Mouse (Mus musculus): ENCODE results near the gene Smad6. TPM values are rescaled to one million over a fixed set of nuclear protein-coding genes. Genes with fewer than 3 reads are reported as not detected.

The Smad6 gene
- polyA plus RNA-seq, 1 experiment from 2014 or later: 2.0 TPM

- Histone ChIP-seq H3K27me3 (ENCODE audit: control insufficient read depth, insufficient read depth, low read length) (no peaks in the 10 kb centered on the region), H3K4me2 (ENCODE audit: low read length) (no peak overlapping the region), H3K27ac (replicated peaks; ENCODE audit: low read depth, low read length) (0 out of 2 replicates have a peak overlapping the region, but pooled peaks have one; percentile 3), H3K4me3 (replicated peaks; ENCODE audit: low read depth, low read length) (no peak overlapping the region), H3K9me3 (ENCODE audit: control insufficient read depth, low read length) (no peaks in the 10 kb centered on the region), H3K36me3 (ENCODE audit: control insufficient read depth, insufficient read depth, low read length) (no peaks in the 10 kb centered on the region), H3K4me1 (ENCODE audit: control insufficient read depth, insufficient read depth, low read length) (no peaks in the 10 kb centered on the region), H3K9ac (replicated peaks; ENCODE audit: low read length) (no peak overlapping the region)
- WGBS: 79% methylated on average over 14 of the region's 14 CpGs
- peak; percentile 32 for DNase-seq
- ATAC-seq (ENCODE audit: low FRiP score, low TSS enrichment): no peak
These were observed 54.3 kb downstream of the Smad6 start for GRCm38 (mm10) chr9:63967408-63968172.

DNA sequence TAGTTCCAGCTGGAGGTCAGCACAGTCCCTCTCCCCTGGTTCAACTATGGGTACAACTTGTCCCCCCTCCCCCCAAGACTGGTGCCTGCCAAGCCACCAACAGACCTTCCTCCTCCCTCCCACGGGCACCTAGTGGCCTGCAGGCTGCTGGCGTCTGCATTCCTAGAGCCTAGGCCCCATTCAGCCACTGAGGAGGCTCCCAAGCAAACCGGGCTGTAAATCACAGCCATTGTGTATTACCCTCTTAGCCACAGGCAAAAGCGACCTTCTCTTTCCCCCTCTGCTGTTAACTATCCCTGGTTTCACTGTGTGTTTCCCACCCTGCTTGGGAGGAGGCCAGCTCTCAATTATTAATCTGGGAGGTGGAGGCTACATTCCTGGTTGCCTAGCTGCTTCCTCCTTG, 56.3 kb downstream of the Smad6 start:
- Histone ChIP-seq H3K4me2 (ENCODE audit: low read length) (no peak overlapping the region), H3K9ac (replicated peaks; ENCODE audit: low read length) (no peak overlapping the region), H3K36me3 (ENCODE audit: control insufficient read depth, insufficient read depth, low read length) (no peaks in the 10 kb centered on the region), H3K9me3 (ENCODE audit: control insufficient read depth, low read length) (no peaks in the 10 kb centered on the region), H3K4me1 (ENCODE audit: control insufficient read depth, insufficient read depth, low read length) (peaks cover 3% of the 10 kb centered on the region), H3K27ac (replicated peaks; ENCODE audit: low read depth, low read length) (no peak overlapping the region; the same call in 1 of the 2 replicates), H3K27me3 (ENCODE audit: control insufficient read depth, insufficient read depth, low read length) (no peaks in the 10 kb centered on the region), H3K4me3 (replicated peaks; ENCODE audit: low read depth, low read length) (no peak overlapping the region)
- peak; percentile 37 for DNase-seq
- ATAC-seq (ENCODE audit: low FRiP score, low TSS enrichment): no peak
- WGBS: 19% methylated on average over 4 of the region's 4 CpGs

GRCm38 (mm10) chr9:63961881-63962280, 60.0 kb downstream of the Smad6 start:
- no peaks in the 10 kb centered on the region for H3K9me3 ChIP-seq (ENCODE audit: control insufficient read depth, low read length)
- DNase-seq (no peak), ATAC-seq (ENCODE audit: low FRiP score, low TSS enrichment) (no peak)
- no peaks in the 10 kb centered on the region for H3K27me3 ChIP-seq (ENCODE audit: control insufficient read depth, insufficient read depth, low read length)
- no peak overlapping the region for H3K27ac ChIP-seq (replicated peaks; ENCODE audit: low read depth, low read length)
- H3K4me2 ChIP-seq (ENCODE audit: low read length): no peak overlapping the region
- H3K36me3 ChIP-seq (ENCODE audit: control insufficient read depth, insufficient read depth, low read length): no peaks in the 10 kb centered on the region
- H3K9ac ChIP-seq (replicated peaks; ENCODE audit: low read length): no peak overlapping the region
- peaks cover 24% of the 10 kb centered on the region for H3K4me1 ChIP-seq (ENCODE audit: control insufficient read depth, insufficient read depth, low read length)
- no peak overlapping the region for H3K4me3 ChIP-seq (replicated peaks; ENCODE audit: low read depth, low read length)
- WGBS: 73% methylated on average over 6 of the region's 6 CpGs

GRCm38 (mm10) chr9:63960829-63961185, 61.1 kb downstream of the Smad6 start:
- no peak overlapping the region; the same call in 1 of the 2 replicates for H3K4me2 ChIP-seq (ENCODE audit: low read length)
- H3K9ac ChIP-seq (replicated peaks; ENCODE audit: low read length): 0 out of 2 replicates have a peak overlapping the region, but pooled peaks have one; percentile 26
- no peaks in the 10 kb centered on the region for H3K27me3 ChIP-seq (ENCODE audit: control insufficient read depth, insufficient read depth, low read length)
- H3K9me3 ChIP-seq (ENCODE audit: control insufficient read depth, low read length): no peaks in the 10 kb centered on the region
- ATAC-seq (ENCODE audit: low FRiP score, low TSS enrichment): no peak
- H3K36me3 ChIP-seq (ENCODE audit: control insufficient read depth, insufficient read depth, low read length): no peaks in the 10 kb centered on the region
- H3K27ac ChIP-seq (replicated peaks; ENCODE audit: low read depth, low read length): no peak overlapping the region
- H3K4me1 ChIP-seq (ENCODE audit: control insufficient read depth, insufficient read depth, low read length): peaks cover 24% of the 10 kb centered on the region
- no peak overlapping the region for H3K4me3 ChIP-seq (replicated peaks; ENCODE audit: low read depth, low read length)
- WGBS: 14% methylated on average over 4 of the region's 4 CpGs
- no peak for DNase-seq

DNA sequence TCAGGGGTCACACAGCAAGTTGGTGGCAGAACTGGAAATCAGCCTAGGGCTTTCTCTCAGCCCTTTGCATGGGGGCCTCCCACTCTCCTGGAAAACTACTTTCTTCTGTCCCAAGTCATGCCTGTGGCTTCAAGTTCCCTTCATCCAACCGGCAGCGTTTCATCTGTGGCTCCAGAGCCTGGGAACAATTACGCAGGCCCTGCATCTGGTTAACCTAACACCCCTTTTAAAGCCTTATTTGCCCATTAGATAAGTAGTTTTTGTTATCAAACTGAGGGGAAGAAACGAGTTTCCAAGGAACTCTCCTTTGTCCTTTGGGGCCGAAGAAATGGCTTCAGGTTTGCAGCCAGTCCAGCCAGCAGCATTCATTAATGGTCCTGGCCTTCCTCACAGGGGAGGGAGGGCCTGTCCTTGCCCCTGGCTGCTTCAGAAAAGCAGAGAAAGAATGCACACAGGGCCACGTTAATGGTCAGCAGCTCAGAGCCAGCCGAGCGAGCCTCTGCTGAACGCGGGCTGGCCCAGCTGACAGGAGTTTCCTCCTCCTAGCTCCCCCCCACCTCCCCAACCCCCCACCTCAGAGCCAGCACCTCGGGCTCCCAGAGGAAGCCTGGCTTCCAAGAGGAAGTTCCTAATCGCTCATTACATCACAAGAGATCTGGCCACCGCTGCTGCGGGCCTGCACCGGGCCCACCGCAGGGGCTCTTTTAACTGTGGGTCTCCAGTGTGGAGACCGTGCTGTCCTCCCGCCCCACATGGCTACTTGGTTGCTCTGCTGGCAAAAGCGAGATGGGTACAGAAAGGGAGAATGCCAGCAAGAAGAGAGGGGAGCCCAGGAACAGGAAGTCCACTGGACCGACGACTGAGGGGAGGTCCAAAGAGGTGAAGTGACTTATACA, 61.7 kb downstream of the Smad6 start:
- Histone ChIP-seq H3K27me3 (ENCODE audit: control insufficient read depth, insufficient read depth, low read length) (no peaks in the 10 kb centered on the region), H3K4me2 (ENCODE audit: low read length) (peak overlapping the region; percentile 31), H3K4me1 (ENCODE audit: control insufficient read depth, insufficient read depth, low read length) (peaks cover 24% of the 10 kb centered on the region), H3K36me3 (ENCODE audit: control insufficient read depth, insufficient read depth, low read length) (no peaks in the 10 kb centered on the region), H3K4me3 (replicated peaks; ENCODE audit: low read depth, low read length) (no peak overlapping the region), H3K9me3 (ENCODE audit: control insufficient read depth, low read length) (no peaks in the 10 kb centered on the region), H3K27ac (replicated peaks; ENCODE audit: low read depth, low read length) (peak overlapping the region; percentile 10; the same call in 1 of the 2 replicates), H3K9ac (replicated peaks; ENCODE audit: low read length) (peak overlapping the region; percentile 26; the same call in 1 of the 2 replicates)
- WGBS: 4% methylated on average over 21 of the region's 21 CpGs
- DNase-seq (peak; percentile 59), ATAC-seq (ENCODE audit: low FRiP score, low TSS enrichment) (no peak)

DNA sequence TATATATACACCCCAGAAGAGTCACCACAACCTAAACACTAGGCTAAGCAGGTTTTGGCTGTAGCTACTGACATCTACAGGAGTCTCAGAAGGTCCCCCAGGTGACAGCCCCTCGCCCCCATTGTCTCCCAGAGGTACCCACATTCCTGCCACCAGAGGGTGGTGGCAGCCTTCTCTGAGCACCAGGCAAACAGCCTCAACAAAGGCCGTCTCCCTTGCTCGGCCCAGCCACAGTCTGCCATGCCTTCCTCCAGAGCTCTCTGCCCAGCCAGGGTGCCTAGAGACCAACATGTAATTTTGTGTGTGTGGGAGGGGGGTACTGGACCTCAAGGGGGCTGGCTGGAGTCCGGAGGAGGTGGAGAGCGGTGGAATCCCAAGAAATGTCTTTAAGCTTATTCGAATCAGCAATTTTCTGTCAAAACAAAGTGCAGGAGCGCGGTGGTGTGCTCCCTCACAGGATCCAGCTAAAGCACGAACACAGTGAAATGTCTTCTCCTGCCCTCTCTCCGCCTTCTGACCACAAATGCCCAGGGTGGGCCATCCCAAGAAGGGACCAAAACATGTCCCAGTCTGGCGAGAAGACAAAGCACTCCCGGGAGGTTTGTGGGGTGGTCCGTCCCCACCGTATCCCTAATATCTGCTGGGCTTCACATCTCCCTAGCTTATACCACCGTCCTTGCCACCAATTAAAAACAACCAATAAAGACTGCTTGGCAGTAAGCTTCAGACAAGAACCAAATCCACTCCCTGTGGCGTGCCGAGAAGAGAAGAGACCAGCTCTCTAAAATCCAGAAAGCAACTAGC, 62.5 kb downstream of the Smad6 start:
- H3K4me1 ChIP-seq (ENCODE audit: control insufficient read depth, insufficient read depth, low read length): peaks cover 24% of the 10 kb centered on the region
- no peak overlapping the region for H3K9ac ChIP-seq (replicated peaks; ENCODE audit: low read length)
- no peak overlapping the region for H3K4me2 ChIP-seq (ENCODE audit: low read length)
- DNase-seq (peak; percentile 83), ATAC-seq (ENCODE audit: low FRiP score, low TSS enrichment) (peak; percentile 69; the same call in 1 of the 2 replicates)
- peak overlapping the region; percentile 10; the same call in 1 of the 2 replicates for H3K27ac ChIP-seq (replicated peaks; ENCODE audit: low read depth, low read length)
- WGBS: 19% methylated on average over 17 of the region's 17 CpGs
- H3K27me3 ChIP-seq (ENCODE audit: control insufficient read depth, insufficient read depth, low read length): no peaks in the 10 kb centered on the region
- H3K36me3 ChIP-seq (ENCODE audit: control insufficient read depth, insufficient read depth, low read length): no peaks in the 10 kb centered on the region
- no peak overlapping the region for H3K4me3 ChIP-seq (replicated peaks; ENCODE audit: low read depth, low read length)
- H3K9me3 ChIP-seq (ENCODE audit: control insufficient read depth, low read length): no peaks in the 10 kb centered on the region

- WGBS: 23% methylated on average over 15 of the region's 15 CpGs
- peaks cover 24% of the 10 kb centered on the region for H3K4me1 ChIP-seq (ENCODE audit: control insufficient read depth, insufficient read depth, low read length)
- DNase-seq: peak; percentile 71
These were observed 63.4 kb downstream of the Smad6 start for GRCm38 (mm10) chr9:63958337-63959030.

More at GRCm38 (mm10) chr9:63958337-63959030, 63.4 kb downstream of the Smad6 start:
- Histone ChIP-seq H3K27me3 (ENCODE audit: control insufficient read depth, insufficient read depth, low read length) (no peaks in the 10 kb centered on the region), H3K9me3 (ENCODE audit: control insufficient read depth, low read length) (no peaks in the 10 kb centered on the region), H3K27ac (replicated peaks; ENCODE audit: low read depth, low read length) (0 out of 2 replicates have a peak overlapping the region, but pooled peaks have one; percentile 37), H3K36me3 (ENCODE audit: control insufficient read depth, insufficient read depth, low read length) (no peaks in the 10 kb centered on the region), H3K9ac (replicated peaks; ENCODE audit: low read length) (no peak overlapping the region), H3K4me3 (replicated peaks; ENCODE audit: low read depth, low read length) (no peak overlapping the region), H3K4me2 (ENCODE audit: low read length) (no peak overlapping the region)
- ATAC-seq (ENCODE audit: low FRiP score, low TSS enrichment): 0 out of 2 replicates have a peak, but pooled peaks have one; percentile 26

All from midbrain, embryonic 14.5 days (tissue).